Mouse (Mus musculus): ENCODE measurements at regions not wholly inside any gene's neighbourhood (a gene's known extent, or its start where the extent isn't known, plus 50 kb on each side); places are given as distances from the start of the nearest gene placed in this dataset.

DNA sequence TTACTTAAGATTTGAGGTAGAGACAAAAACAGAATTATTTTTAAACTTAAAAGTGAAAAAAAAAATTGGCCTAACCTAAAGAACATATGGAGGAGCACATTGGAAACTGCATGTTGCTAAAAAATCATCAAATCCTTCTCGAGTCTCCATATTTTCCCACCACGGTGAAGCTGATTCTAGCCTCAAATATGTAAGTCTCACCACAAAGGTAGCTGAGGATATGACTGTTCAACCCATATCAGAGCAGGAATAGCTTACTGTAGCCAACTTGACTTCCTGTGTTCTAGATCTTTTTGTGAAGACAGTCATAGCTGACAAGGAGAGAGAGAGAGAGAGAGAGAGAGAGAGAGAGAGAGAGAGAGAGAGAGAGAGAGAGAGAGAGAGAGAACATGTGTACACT lies 1039.8 kb downstream of the Car8 start:
- no peak for TF ChIP-seq POLR2A (IDR thresholded peaks at IDR 0.05; ENCODE audit: low read depth, low read length)
- TF ChIP-seq CTCF (conservative IDR thresholded peaks at IDR 0.05; ENCODE audit: insufficient read depth, insufficient read length, low read depth, low read length) = no peak
